Mouse (Mus musculus): Measurements from ENCODE around the gene Arsb.

- TF ChIP-seq POLR2A (IDR thresholded peaks at IDR 0.05; ENCODE audit: borderline replicate concordance, low read depth, low read length) (no peak), CTCF (IDR thresholded peaks at IDR 0.05; ENCODE audit: low read depth, low read length) (no peak)
Observed at GRCm38 (mm10) chr13:93912326-93912915, 141.0 kb downstream of the Arsb start.
